Mouse (Mus musculus): ENCODE results near the gene Nfil3.

Nfil3 gene

DNA sequence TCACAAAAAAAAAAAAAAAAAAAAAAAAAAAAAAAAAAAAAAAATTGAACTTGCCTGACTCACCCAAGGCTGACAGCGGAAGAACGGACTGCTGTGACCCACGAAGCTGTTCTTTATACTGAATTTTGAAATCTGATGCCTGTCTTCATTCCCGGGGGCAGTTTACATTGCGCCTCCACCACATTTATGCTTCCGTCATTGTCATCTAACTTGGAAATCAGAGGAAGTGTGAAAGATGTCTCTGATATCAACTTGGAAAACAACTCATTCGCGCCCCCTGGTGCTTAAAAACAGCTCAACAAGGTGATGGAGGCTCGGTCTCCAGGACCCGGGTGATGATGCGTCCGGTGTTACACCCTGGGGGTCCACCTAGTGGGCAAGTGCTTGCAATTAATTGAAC is 1.8 kb upstream of the Nfil3 start:
- peak; percentile 80 for DNase-seq (ENCODE audit: low spot score)

DNA sequence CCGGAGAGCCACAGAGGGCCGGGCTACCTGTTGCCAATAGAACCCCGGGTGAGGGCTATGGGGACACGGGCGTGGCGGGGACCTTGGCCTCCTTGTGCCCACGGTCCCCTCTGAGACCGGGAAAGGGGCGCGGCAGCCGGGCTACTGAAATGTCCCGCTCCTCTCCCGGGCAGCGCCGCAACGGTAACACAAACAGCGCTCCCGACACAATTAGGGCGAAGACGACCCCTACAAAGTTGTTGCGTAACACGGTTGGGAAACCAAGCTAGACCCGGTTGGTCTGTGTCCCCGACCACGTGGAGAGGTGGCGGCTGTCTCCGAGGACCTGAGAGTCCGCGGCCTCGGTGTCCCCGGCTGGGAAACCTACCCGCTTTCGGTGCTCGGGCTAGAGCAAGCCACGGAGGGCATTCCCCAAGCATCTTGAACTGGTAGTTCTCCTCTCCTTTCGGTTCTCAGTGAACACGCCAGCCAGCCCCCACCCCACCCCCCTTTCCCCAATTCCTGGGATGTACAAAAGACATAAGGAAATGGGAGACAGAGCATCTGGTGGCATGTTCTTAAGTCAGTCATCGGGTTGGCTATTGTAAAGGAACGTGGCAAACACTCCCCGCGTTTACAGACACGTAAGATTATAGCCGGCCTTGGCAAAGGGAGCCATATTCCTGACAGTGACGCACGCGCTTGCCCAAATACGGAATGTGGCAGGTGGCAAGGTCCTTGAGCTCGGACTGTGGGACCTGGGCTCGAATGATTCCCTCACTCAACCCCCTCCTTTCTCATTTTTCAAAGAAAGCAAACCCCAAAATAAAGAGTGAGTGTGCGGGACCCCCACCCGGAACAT is 788 bp upstream of the Nfil3 start:
- DNase-seq (ENCODE audit: low spot score) = peak; percentile 18

DNA sequence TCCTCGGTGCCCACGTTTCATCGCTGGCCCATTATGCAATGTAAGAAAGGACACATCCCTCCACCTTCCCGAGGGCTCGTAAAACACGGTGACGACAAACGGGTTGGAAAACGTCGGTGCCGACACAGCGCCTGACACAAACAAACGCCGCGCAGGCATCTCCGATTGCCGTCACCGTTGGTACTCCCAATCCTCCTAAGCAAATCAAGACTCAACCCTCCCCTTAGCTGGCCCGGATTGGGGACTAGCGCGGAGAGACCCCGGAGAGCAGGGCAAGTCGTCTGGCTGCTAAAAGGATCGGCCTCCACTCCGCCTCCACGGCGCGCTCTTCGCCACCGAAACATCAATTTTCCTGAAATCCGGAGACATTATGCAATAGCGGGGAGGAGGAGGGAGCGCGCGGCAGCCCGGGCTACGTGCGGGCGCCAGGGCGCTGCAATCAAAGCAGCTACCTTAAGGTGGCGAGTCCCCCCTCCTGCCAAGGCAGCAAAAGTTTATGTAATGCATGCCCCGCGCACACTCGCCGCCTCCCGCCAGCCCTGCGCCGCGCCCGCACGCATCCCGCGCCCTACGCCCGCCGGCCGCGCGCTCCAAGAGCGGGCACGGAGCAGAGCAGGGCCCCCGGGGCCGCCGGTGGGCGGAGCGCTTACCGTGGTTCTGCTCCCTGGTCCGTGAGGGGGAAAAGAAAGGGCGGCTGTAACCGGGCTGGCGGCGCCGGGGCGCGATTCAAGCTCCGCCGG is 492 bp downstream of the Nfil3 start:
- DNase-seq (ENCODE audit: low spot score) = peak; percentile 72

DNA sequence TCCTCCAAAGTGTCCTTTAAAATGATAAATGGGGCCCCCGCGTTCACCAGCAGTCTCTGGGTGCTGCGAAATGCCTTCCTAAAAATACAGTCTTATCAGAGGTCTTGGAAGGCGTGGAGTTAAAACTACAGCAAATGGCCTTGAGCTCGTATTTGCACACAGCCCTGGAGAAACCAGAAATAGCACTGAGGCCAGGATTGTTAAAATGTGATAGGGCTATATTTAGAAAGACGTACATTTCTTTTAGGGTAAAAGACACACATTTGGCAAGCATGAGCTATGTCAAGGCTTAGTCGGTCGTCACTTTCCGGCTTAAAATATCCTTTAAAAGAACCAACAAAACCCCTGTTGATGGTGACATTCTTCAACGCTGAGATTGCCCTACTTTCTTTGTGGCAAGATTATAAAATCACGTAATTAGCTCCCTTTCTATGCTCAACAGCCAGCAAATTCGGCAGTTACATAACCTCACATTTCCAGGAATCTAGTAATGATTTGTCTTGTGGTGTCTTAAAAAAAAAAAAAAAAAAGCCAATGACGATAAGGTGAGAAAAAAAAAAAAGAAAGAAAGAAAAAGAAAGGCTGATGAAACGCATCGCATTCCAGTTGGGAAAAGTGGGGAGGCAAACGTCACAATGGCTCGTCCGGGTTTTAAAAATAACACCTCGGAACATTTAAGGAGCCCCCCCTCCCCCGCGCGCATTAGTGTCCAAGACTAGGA is 1.4 kb downstream of the Nfil3 start:
- DNase-seq (ENCODE audit: low spot score) = peak; percentile 17

DNA sequence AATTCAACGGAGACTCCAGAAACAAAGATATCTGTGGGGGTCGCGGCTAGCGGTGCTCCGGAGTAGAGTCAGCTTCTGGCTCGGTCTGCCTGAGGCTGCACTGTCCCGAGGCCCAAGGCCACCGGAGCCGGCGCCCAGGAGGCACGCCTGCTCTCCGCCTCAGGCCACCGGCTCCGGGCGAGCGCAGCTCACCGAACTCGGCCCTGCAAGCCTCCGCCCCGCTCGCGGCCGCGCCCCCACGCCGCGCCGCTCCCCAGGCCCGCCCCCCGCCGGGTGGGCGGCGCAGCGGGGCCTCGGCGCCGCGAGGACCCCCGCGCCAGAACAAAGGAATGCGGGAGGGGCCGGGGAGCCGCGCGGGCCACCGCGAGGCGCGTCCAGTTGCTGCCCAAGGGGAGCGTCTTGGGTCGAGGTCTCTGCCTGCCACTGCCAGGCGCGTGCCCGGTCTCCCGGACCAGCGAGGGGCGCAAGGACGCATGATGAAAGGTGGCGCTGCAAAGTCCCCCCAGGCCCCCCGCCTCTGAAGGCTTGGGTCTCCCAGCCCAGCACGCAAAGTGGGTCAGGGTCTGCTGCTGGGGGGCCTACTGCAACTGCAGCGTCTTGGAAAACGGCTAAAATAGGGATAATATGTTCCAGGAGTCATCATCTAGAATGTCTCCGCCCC is 2.4 kb downstream of the Nfil3 start:
- DNase-seq (ENCODE audit: low spot score) = peak; percentile 68

DNA sequence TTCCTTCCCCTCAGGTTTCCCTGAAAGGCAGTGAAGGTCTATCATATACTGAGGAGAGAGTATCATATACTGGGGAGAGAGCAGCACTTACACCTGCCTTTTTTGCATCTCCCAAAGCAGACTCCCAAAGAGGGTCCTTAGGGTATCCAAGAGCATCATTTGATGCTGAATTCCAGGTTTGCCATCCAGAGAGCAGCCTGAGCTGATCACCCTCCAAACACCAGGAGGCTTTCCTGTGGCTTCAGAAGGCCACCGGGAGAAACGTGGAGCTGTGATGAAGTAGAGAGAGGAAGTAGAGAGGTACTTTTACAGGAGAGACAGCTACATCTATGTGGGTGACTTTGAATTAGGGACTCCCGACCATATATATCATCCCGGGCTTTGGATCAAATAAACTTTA is 3.1 kb downstream of the Nfil3 start:
- no peak for DNase-seq (ENCODE audit: low spot score)

DNA sequence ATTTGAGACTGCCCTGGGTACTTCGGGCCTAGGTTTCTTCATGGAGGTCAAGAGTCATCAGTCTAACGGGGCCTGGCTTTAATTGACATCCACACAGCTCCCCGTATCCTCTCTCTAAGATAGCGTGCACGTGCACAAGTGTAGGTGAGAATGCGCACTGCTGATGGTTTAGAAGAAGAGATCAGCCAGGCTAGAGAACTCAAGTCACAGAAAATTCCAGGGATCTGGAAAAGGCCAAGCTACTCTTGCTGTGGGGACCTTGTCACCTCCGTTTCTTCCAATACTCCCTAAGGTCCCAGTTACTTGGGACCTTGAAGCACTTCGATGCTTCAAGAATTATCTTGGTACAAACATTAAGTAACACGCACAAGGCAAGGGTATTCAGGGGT is 3.7 kb downstream of the Nfil3 start:
- no peak for DNase-seq (ENCODE audit: low spot score)

DNA sequence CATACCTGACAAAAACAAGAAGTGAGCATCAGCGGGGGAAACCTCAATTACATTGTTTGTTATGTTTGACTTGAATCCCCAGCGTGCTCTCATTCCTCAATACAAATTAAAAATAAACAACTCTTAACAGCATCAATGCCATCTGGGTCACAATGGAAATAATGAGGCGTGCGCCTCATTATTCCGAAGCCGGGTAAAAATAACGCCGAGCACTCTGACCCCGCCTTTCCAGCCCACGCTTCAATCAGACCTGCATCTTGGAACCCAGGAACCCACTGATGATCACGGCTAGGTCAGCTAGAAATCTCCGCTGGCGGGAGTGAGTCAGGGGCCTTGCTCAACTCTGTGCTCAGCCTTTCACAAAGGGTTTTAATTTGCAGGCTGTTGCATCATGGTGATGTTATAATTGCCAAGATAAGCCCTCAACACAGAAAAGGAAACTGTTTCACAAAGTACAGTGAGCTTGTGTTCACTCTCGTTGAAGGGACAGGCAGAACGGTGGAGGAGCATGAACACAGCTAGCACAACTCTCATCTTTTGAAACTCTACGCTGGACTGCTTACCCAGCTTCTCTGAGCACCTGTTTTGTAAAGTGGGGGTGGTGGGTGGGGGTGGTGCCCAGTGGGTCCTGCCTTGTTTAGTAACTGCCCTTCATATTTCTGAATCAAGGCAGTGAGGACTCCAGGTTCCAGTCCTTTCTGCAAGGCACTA is 4.2 kb downstream of the Nfil3 start:
- DNase-seq (ENCODE audit: low spot score) = peak; percentile 25

DNA sequence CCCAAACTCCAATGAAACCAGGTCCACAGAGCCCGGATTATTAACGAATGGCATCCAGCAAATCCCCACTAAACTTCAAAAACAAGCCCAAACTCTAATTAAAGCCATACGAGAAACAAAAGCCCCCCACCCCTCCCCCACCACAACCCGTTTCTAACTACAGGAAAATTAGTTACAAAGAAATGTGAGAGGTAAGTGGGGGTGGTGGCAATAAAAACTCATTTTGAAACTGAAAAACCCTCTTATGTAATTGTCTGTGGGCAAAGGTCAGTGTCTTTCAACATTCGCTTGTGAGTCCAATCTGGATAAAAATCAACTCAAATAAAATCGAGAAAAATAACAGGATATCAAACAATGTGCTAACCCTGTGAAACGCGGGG is 4.8 kb downstream of the Nfil3 start:
- no peak for DNase-seq (ENCODE audit: low spot score)

DNA sequence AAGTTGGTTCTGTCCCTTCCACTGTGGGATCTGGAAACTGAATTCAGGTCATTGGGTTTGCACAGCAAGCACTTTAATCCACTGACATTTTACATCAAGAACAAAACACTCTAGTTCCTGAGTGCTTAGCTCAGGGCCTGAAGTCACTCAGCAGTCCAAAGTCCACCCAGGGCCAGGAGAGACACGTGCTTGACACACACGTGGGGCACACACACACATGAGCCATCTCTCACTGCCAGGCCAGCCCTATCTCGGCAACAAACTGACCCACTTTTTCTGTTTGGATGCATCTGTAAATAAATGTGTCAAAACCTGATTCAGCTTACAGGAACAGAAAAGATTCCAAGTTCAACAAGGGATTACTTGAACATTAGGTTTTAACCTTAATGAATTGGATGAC is 6.2 kb downstream of the Nfil3 start:
- no peak for DNase-seq (ENCODE audit: low spot score)

DNA sequence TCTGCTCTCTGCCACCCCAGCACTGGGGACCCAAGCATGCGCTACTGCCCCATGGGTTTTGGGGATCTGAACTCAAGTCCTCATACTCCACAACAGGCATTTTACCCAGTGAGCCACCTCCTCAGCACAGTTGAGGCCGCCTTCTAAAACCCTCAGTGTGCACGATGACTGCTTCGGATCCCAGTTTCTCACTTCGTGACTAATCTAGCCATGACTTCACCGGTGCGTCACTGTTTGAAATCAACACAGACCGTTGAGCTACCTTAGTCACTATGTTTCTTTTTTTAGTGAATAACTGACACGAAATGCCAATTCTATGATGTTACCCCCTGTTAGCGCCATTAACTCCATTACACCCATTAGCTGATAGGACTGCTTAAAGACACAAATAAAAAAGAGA is 7.4 kb downstream of the Nfil3 start:
- DNase-seq (ENCODE audit: low spot score) = no peak

DNA sequence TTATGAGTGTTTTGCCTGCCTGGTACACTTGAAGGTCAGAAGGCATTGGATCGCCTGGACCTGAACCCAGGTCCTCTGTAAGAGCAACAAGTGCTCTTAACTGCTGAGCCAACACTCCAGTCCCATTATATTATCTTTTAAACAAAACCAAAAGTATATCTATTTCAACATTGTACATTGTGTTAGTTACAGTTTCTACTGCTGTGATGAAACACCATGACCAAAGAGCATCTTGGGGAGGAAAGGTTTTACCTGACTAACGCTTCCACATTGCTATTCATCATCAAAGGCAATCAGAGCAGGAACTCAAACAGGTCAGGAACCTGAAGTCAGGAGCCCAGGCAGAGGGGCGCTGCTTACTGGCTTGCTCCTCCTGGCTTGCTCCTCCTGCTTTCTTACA is 8.2 kb downstream of the Nfil3 start:
- no peak for DNase-seq (ENCODE audit: low spot score)

DNA sequence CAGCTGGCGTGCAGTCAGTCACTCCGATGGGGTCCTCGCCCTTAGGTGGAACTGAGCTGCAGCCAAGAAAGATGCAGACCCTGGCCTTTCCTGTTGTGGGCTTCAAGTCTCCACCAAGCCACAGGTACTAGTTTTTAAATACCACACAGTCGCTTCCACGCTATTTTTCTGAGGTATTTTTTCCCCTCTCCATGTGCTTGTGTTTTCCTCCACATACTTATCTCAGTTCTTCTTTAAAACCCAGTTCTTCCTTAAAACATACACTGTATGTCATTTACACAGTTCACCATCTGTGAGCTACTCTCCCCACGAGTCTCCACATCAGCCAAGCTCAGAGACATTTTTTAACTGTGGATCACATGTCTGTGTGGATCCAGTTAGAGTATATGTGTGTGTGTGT is 10.0 kb downstream of the Nfil3 start:
- no peak for DNase-seq (ENCODE audit: low spot score)

DNA sequence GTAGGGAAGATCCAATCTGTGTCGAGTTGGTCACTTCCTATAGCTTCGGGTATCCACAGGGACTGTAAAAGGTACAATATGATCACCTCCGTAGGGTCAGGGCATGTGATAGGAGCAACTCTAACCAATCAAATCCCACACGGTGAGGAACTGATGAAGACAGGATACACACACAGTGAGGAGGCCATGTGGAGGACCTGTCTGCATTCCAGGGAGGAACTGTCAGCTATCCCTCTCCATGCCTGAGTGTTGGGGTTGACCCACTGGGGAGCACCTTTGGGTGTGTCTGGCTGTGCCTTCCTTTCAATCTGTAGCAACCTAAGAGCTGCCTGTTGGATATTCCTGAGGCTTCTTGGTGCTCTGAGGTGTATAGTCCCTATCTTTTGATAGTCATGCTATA is 18.0 kb downstream of the Nfil3 start:
- no peak for DNase-seq (ENCODE audit: low spot score)

DNA sequence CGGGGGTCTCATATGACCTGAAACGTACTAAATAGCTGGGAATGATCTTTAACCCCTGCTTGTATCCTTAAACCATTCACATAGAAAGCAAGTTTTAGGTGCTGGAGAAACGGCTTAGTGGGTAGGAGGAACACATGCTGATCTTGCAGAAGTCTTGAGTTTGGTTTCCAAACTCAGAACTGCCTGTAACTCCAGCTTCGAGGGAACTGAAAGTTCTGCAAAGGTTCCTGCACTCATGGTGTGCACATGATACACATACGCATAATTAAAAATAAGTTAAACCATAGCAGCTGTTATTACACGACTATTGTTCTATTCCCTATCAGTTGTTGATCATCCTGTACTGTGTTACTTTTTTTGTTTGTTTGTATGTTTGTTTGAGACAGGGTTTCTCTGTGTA is 18.5 kb downstream of the Nfil3 start:
- no peak for DNase-seq (ENCODE audit: low spot score)

DNA sequence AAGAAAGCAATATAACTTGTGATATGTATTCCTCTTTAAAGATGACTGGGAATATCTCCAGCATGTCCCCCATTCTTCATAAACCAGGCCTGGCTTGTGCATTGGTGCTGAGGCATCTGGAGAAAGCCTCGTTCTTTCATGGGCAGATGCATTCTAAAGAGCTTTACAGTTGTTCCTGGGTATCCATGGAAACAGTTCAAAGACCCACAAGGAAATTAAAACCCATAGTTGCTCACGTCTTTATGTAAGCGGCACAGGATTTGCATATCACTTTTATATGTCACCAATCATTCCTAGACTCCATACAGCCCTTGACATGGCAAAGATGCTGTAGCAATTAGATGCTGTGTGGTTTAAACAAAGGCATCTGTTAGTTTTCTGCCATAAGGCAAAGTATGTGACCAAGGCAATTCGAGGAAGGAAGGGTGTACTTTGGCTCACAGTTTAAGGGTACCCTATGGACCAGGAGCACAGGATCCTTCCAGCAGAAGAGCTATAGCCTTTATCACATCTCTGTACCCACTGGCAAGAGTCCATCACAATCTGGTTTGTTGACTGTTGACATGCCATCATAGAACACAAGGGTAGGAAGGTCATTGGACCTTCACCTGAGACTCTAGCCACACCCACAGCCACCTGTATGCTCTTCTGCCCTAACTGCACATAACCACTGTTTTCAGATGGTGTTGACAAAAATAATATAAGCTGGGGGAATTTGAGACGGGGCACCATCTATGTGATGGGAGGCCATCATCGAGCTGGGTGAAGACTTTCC is 26.9 kb downstream of the Nfil3 start:
- no peak for DNase-seq (ENCODE audit: low spot score)

DNA sequence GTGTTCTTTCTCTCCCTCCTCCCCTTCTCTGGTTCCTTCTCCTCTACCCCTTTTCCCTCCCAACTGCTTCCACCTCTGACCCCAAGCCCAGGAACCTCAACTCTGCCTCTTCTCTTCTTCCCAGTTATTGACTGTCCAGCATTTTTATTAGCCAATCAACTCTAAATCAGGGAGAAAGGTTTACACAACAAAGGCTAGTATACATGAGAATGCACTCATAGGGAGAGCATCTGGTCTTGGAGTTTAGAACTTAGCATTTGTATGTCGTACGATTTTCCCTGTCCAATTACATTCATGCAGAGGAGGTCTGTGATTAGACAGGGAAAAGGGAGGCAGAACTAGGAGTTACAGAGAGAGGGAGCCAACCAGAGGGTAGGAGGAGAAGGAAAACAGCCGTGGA is 31.7 kb downstream of the Nfil3 start:
- DNase-seq (ENCODE audit: low spot score) = no peak

DNA sequence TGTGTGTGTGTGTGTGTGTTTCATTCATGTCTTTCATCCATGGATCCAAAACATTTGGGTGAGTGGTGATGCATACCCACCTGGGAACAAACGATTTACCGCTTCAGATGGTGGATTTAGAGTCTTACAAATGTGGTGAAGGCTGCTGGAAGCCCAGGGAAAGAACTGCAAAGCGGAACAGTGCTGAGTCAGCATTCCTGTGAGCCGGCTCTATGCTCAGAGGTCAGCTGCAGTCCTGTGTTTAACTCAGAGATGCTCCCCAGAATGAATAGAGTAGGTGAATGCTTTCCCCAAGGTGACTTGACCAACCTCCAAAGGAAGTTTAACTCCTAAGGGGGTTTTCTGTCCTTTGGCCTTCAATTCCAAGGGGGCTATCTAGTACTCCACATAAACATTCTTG is 33.3 kb downstream of the Nfil3 start:
- DNase-seq (ENCODE audit: low spot score) = no peak

DNA sequence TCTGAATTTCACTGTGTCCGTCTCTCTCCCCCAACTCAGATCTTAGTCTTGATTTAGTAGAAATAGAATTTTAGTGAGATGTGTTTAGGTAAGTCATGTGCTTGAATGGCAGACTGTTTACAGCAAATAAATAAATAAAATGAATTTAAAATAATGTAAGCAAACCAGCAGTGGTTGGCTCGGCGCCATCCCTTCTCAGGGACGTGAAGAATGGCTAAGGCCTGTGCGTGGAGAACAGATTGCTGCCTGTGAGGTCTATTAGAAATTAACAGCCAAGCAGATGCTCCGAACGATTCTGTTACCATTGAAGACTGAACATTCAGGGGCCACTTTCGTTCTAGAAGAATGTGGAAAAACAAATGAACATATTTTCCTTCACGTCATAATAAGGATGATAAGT is 35.1 kb downstream of the Nfil3 start:
- no peak for DNase-seq (ENCODE audit: low spot score)

DNA sequence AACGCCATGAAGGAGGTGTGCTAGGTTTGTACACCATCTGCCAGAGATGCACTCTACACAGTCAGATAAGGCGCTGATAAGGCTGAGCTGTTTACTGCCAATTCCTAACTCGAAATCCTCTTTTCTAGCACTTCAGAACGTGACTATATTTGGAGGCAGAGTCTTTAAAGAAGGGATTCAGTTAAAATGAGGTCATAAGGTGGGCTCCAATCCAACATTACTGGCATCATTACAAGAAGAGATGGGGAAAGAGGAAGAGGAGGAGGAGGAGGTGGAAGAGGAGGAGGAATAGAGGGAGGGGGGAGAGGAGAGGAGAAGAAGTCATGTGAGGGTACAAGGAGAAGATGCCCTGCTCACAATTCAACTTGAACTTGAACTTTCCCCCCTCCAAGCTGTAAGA is 36.8 kb downstream of the Nfil3 start:
- no peak for DNase-seq (ENCODE audit: low spot score)

DNA sequence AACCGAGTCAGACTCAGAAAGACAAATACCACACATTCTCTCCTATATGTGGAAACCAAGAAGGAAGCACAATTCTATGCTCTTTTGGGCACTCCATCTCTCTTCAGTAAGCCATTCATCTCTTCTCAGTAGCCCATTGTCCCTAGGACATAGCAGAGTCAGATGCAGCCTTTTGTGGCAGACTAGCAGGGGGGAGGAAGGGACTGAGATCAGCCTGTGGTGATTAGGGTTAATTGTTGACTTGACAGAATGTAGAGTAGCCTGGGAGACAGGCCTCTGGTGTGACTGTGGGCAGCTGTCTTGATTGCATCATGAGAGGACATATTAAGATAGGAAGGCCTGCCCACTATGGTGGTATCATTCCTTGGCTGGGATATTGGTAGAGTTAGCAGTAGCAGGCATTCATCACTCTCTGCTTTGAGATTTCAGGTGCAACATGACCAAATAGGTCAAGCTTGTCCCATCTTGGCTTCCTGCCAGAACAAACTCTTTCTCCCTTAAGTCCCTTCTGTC is 37.9 kb downstream of the Nfil3 start:
- no peak for DNase-seq (ENCODE audit: low spot score)
